Mouse (Mus musculus) lung, embryonic 14.5 days (tissue): Measurements from ENCODE around the gene Samd4b. TPM values are rescaled to one million over a fixed set of nuclear protein-coding genes. Genes with fewer than 3 reads are reported as not detected.

Experiments
- ATAC-seq: fragments of 200-750 bp; cut with Nextera tagmentation; 2 replicates; pipeline ENCODE4 v1.8.0; 2017; ENCODE audit warnings: mild to moderate bottlenecking, moderate TSS enrichment, moderate library complexity; ENCODE audit not compliant: insufficient read depth
- DNase-seq: peaks from one replicate; pipeline ENCODE4 v3.0.0-alpha.2; 2015
- H3K27ac ChIP-seq: fragments of 300-500 bp; sonication (generic); 2 replicates; pipeline ENCODE4 v1.5.1; 2014; ENCODE audit warnings: low read depth, mild to moderate bottlenecking, moderate library complexity
- H3K27me3 ChIP-seq: fragments of 300-500 bp; sonication (generic); 2 replicates; pipeline ENCODE4 v1.6.1; 2014; ENCODE audit warnings: low read length, control low read depth; ENCODE audit not compliant: insufficient read depth
- H3K36me3 ChIP-seq: fragments of 300-500 bp; sonication (generic); 2 replicates; pipeline ENCODE4 v1.6.1; 2014; ENCODE audit warnings: control low read depth; ENCODE audit not compliant: insufficient read depth
- H3K4me1 ChIP-seq: fragments of 300-500 bp; sonication (generic); 2 replicates; pipeline ENCODE4 v1.6.1; 2014; ENCODE audit warnings: antibody characterized with exemption, control low read depth; ENCODE audit not compliant: insufficient read depth
- H3K4me2 ChIP-seq: fragments of 300-500 bp; sonication (generic); 2 replicates; pipeline ENCODE4 v1.6.1; 2014; ENCODE audit warnings: mild to moderate bottlenecking
- H3K4me3 ChIP-seq: fragments of 300-500 bp; sonication (generic); 2 replicates; pipeline ENCODE4 v1.5.1; 2014; ENCODE audit warnings: low read depth, low read length
- H3K9ac ChIP-seq: fragments of 300-500 bp; sonication (generic); 2 replicates; pipeline ENCODE4 v1.6.1; 2014
- H3K9me3 ChIP-seq: fragments of 300-500 bp; sonication (generic); 2 replicates; pipeline ENCODE4 v1.6.1; 2016; ENCODE audit warnings: low read depth, low read length, control low read depth
- CTCF ChIP-seq: IDR thresholded peaks from 2 replicates; pipeline ENCODE4 v1.5.1; 2016; ENCODE audit warnings: antibody characterized with exemption, low read depth
- WGBS: fragments of 180-500 bp; shearing (Covaris S2); extraction: QIAGEN DNeasy Blood & Tissue Kit; methylation state at CpG from one replicate; pipeline ENCODE4 v1.1.7; 2014; 5-methylcytosine and 5-hydroxymethylcytosine counted together
- polyA plus RNA-seq: library from polyadenylated mRNA; unstranded; fragments of >200 nt; fragmentation: Nextera tagmentation; extraction: Ambion mirVana; gene quantifications from 2 replicates; pipeline ENCODE4 v1.2.1, GENCODE M21; 2014

The Samd4b gene
- polyA plus RNA-seq, 1 experiment from 2014 or later: 34.0 TPM

DNA sequence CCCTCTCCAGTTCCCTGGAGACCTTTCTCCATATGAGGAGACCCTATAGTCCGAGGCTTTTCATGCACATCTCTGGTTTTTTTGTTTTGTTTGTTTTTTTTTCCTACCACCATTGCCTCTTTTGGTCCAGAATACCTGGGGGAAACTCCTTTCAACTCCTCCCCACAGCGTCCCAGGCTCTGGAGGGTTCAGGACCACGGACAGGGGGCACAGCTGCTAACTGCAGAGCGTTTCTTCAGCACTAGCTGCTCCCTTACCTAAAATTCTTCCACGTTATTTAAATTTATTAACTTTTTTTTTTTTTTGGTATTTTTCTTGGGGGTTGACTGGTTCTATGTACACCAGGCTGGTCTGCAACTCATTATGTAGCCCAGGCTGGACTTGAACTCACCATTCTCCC lies 92.4 kb downstream of the Samd4b start:
- H3K9me3 ChIP-seq: no peaks in the 10 kb centered on the region
- H3K36me3 ChIP-seq: no peaks in the 10 kb centered on the region
- no peak for TF ChIP-seq CTCF
- no peaks in the 10 kb centered on the region for H3K4me1 ChIP-seq
- no peak overlapping the region for H3K4me3 ChIP-seq
- H3K27ac ChIP-seq: no peak overlapping the region
- no peaks in the 10 kb centered on the region for H3K27me3 ChIP-seq
- 6% methylated on average over 5 of the region's 5 CpGs for WGBS
- ATAC-seq (no peak), DNase-seq (peak; percentile 69)
- no peak overlapping the region for H3K9ac ChIP-seq
- H3K4me2 ChIP-seq: no peak overlapping the region

- Histone ChIP-seq H3K4me3 (no peak overlapping the region), H3K4me1 (no peaks in the 10 kb centered on the region), H3K9me3 (no peaks in the 10 kb centered on the region), H3K36me3 (no peaks in the 10 kb centered on the region), H3K27me3 (no peaks in the 10 kb centered on the region), H3K9ac (no peak overlapping the region), H3K27ac (no peak overlapping the region), H3K4me2 (no peak overlapping the region)
- 55% methylated on average over 11 of the region's 11 CpGs for WGBS
- DNase-seq (no peak), ATAC-seq (no peak)
- TF ChIP-seq CTCF: no peak
Observed at GRCm38 (mm10) chr7:28495426-28495825, 102.5 kb downstream of the Samd4b start.

DNA sequence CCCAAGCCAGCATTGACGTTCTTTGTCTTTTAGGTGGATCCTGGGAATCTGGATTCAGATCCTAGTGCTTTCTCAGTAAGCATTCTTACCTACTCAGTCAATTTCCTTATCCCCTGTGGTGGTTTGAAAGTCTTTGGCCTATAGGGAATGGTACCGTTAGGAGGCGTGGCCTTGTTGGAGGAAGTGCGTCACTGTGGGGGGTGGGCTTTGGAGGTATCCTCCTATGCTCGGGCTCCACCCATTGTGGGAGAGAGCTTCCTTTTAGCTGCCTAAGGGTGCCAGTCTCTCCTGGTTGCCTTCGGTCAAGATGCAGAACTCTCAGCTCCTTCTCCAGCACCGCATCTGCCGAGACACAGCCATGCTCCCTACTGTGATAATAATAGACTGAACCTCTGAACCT lies 105.6 kb downstream of the Samd4b start:
- no peak overlapping the region for H3K9ac ChIP-seq
- TF ChIP-seq CTCF: no peak
- H3K4me3 ChIP-seq: no peak overlapping the region
- no peaks in the 10 kb centered on the region for H3K4me1 ChIP-seq
- DNase-seq (no peak), ATAC-seq (no peak)
- 0 out of 2 replicates have a peak, but pooled peaks cover 4% of the 10 kb centered on the region for H3K27me3 ChIP-seq
- no peak overlapping the region for H3K4me2 ChIP-seq
- no peaks in the 10 kb centered on the region for H3K9me3 ChIP-seq
- no peak overlapping the region for H3K27ac ChIP-seq
- H3K36me3 ChIP-seq: no peaks in the 10 kb centered on the region
- WGBS: 78% methylated on average over 8 of the region's 8 CpGs

GRCm38 (mm10) chr7:28490903-28491302 lies 107.0 kb downstream of the Samd4b start:
- no peaks in the 10 kb centered on the region for H3K9me3 ChIP-seq
- H3K27ac ChIP-seq: no peak overlapping the region
- no peaks in the 10 kb centered on the region for H3K36me3 ChIP-seq
- no peak overlapping the region for H3K9ac ChIP-seq
- 0 out of 2 replicates have a peak overlapping the region, but pooled peaks have one; percentile 32 for H3K4me2 ChIP-seq
- 0 out of 2 replicates have a peak, but pooled peaks cover 4% of the 10 kb centered on the region for H3K27me3 ChIP-seq
- H3K4me3 ChIP-seq: no peak overlapping the region
- ATAC-seq (no peak), DNase-seq (no peak)
- H3K4me1 ChIP-seq: no peaks in the 10 kb centered on the region
- TF ChIP-seq CTCF: no peak
- WGBS: 30% methylated on average over 14 of the region's 14 CpGs

- WGBS: 6% methylated on average over 10 of the region's 10 CpGs
- Histone ChIP-seq H3K27ac (no peak overlapping the region), H3K4me2 (0 out of 2 replicates have a peak overlapping the region, but pooled peaks have one; percentile 32), H3K4me3 (no peak overlapping the region), H3K4me1 (no peaks in the 10 kb centered on the region), H3K27me3 (0 out of 2 replicates have a peak, but pooled peaks cover 4% of the 10 kb centered on the region), H3K9me3 (no peaks in the 10 kb centered on the region), H3K36me3 (no peaks in the 10 kb centered on the region), H3K9ac (no peak overlapping the region)
- peak; percentile 64 for TF ChIP-seq CTCF
- DNase-seq (peak; percentile 73), ATAC-seq (no peak)
Observed at GRCm38 (mm10) chr7:28490410-28490809, 107.5 kb downstream of the Samd4b start.

DNA sequence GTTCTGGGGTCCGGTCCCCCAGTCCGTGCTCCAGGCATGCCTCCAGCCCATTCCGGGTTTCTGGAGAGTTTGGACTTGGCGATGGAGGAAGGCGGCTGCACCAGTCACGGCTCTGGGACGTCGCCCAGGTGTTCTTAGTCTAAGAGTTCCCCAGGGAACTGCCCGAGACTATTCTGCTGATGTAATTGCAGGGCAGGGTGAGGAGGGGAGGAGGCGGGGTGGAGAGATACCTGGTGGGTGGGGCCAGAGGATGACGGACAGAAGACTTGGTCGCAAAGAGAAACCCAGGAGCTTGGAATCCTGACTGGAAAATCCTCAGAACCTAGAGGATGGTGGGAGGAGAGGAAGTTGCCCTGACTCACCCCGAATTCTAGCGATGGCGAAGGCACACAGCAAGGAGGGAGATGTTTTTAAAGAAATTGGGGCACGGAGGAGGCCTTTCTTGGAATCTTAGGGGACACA lies 109.9 kb downstream of the Samd4b start:
- TF ChIP-seq CTCF: no peak
- H3K27me3 ChIP-seq: 0 out of 2 replicates have a peak, but pooled peaks cover 4% of the 10 kb centered on the region
- H3K4me1 ChIP-seq: no peaks in the 10 kb centered on the region
- peak overlapping the region; percentile 29; the same call in 1 of the 2 replicates for H3K9ac ChIP-seq
- DNase-seq (peak; percentile 42), ATAC-seq (no peak)
- 4% methylated on average over 16 of the region's 16 CpGs for WGBS
- no peaks in the 10 kb centered on the region for H3K36me3 ChIP-seq
- peak overlapping the region; percentile 47 for H3K4me2 ChIP-seq
- no peak overlapping the region for H3K27ac ChIP-seq
- no peaks in the 10 kb centered on the region for H3K9me3 ChIP-seq
- H3K4me3 ChIP-seq: peak overlapping the region; percentile 8; the same call in 1 of the 2 replicates

- no peak overlapping the region for H3K27ac ChIP-seq
- H3K9ac ChIP-seq: no peak overlapping the region
- H3K4me1 ChIP-seq: no peaks in the 10 kb centered on the region
- H3K27me3 ChIP-seq: 0 out of 2 replicates have a peak, but pooled peaks cover 4% of the 10 kb centered on the region
- no peaks in the 10 kb centered on the region for H3K9me3 ChIP-seq
- DNase-seq: no peak
- no peak for TF ChIP-seq CTCF
- 23% methylated on average over 4 of the region's 4 CpGs for WGBS
- no peaks in the 10 kb centered on the region for H3K36me3 ChIP-seq
- no peak overlapping the region for H3K4me2 ChIP-seq
- ATAC-seq: no peak
- H3K4me3 ChIP-seq: no peak overlapping the region
Observed at GRCm38 (mm10) chr7:28484192-28484591, 113.8 kb downstream of the Samd4b start.
